ENCODE assay signal across 8 mouse cellular contexts in the genomic region with DNA sequence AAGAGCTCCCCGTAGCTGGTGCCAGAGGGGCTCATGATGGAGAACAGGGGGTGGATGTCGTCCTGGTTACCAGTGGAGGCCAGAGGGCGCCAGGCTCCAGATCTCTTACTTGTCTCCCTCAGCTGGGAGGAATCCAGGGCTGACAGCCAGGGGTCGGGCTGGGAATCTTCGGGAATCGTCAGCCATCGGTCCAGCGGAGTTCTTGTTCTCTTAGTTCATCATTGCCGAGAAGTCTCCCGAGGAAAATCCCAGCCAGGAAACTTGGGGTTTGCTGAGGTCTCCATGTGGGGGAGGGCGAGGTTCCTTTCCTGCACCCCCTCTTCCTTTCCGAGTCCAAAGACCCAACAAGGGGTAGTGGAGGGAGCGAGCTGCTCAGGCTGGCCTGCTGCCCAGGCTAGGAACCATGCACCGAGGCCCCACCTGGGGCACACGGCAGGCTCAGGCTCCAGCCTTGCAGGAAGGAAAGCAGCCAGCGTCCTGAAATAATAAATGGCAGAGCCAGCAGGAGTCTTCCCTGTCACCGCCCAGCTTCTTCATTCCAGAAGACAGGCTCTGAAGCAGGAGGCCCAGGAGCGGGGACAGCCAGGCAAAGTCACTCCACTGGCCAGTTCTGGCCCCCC. TPM values are rescaled to one million over a fixed set of nuclear protein-coding genes. Genes with fewer than 3 reads are reported as not detected.
A peak's percentile ranks its signal among the peaks of the same experiment; 100 is the strongest.
DNase-seq lines count a peak whose midpoint lies in the region; ATAC-seq and TF ChIP-seq lines count a peak whose summit lies in the region.

No protein-coding gene starts in this region.

- H3K4me1 ChIP-seq in forebrain, embryonic 10.5 days = peaks cover 41% of the 10 kb centered on the region
- H3K4me1 ChIP-seq in heart, postnatal 0 days (ENCODE audit: control insufficient read depth, insufficient read depth) = peaks cover 18% of the 10 kb centered on the region
- H3K4me1 ChIP-seq in midbrain, embryonic 16.5 days (ENCODE audit: control insufficient read depth, insufficient read depth, low read length) = peaks cover 11% of the 10 kb centered on the region

- H3K9me3 ChIP-seq in forebrain, embryonic 10.5 days = no peaks in the 10 kb centered on the region
- no peaks in the 10 kb centered on the region for H3K9me3 ChIP-seq in heart, postnatal 0 days (replicated peaks; ENCODE audit: control insufficient read depth, low read length)
- no peaks in the 10 kb centered on the region for H3K9me3 ChIP-seq in midbrain, embryonic 16.5 days (replicated peaks; ENCODE audit: control insufficient read depth, low read length, poor library complexity, severe bottlenecking)

- peak overlapping the region; percentile 53 for H3K4me2 ChIP-seq in heart, postnatal 0 days (ENCODE audit: low read depth, low read length)
- peak overlapping the region; percentile 10; the same call in 1 of the 2 replicates for H3K4me2 ChIP-seq in midbrain, embryonic 16.5 days (ENCODE audit: low read length)

- no peaks in the 10 kb centered on the region for H3K36me3 ChIP-seq in forebrain, embryonic 10.5 days (replicated peaks)
- no peaks in the 10 kb centered on the region for H3K36me3 ChIP-seq in heart, postnatal 0 days (replicated peaks; ENCODE audit: control insufficient read depth, insufficient read depth, low read length)
- H3K36me3 ChIP-seq in midbrain, embryonic 16.5 days (ENCODE audit: control insufficient read depth, insufficient read depth, low read length) = no peaks in the 10 kb centered on the region

- no peak for TF ChIP-seq EP300 in heart, postnatal 0 days (IDR thresholded peaks at IDR 0.05; ENCODE audit: low read depth)

- H3K27me3 ChIP-seq in forebrain, embryonic 10.5 days (ENCODE audit: poor library complexity, severe bottlenecking) = peaks cover 44% of the 10 kb centered on the region
- H3K27me3 ChIP-seq in heart, postnatal 0 days (ENCODE audit: control insufficient read depth, insufficient read depth, low read length) = no peaks in the 10 kb centered on the region
- H3K27me3 ChIP-seq in midbrain, embryonic 16.5 days (ENCODE audit: control insufficient read depth, insufficient read depth, low read depth, low read length) = peaks cover 3% of the 10 kb centered on the region; the same call in 1 of the 2 replicates

- intact Hi-C loops in left cerebral cortex, postnatal 4 days (cut with DNase I) = no loop called here
- intact Hi-C loops in left cerebral cortex, postnatal 25 days (cut with DNase I) = no loop called here

- peak overlapping the region; percentile 41 for H3K9ac ChIP-seq in heart, postnatal 0 days (replicated peaks; ENCODE audit: low read depth, low read length)
- peak overlapping the region; percentile 28 for H3K9ac ChIP-seq in midbrain, embryonic 16.5 days (ENCODE audit: low read depth, low read length)

- peak; percentile 77 for DNase-seq in left cerebral cortex, postnatal 4 days
- no peak for DNase-seq in left cerebral cortex, postnatal 25 days (ENCODE audit: low spot score in 2 of 2)
- DNase-seq in forebrain, embryonic 10.5 days (ENCODE audit: extremely low spot score, low spot score) = no peak
- peak; percentile 59 for DNase-seq in heart, postnatal 0 days (ENCODE audit: low spot score)
- DNase-seq in kidney, postnatal 14 days = peak; percentile 78
- DNase-seq in B cell, adult 2 months = no peak
- no peak for DNase-seq in c-Kit-positive CD71-positive TER-119-positive erythroid progenitor cells, embryonic 14.5 days (ENCODE audit: low spot score)

- peak overlapping the region; percentile 24 for H3K4me3 ChIP-seq in forebrain, embryonic 10.5 days
- 0 out of 2 replicates have a peak overlapping the region, but pooled peaks have one; percentile 2 for H3K4me3 ChIP-seq in heart, postnatal 0 days (ENCODE audit: low read depth, low read length)
- H3K4me3 ChIP-seq in midbrain, embryonic 16.5 days (ENCODE audit: low read depth, low read length) = no peak overlapping the region

- peak overlapping the region; percentile 77 for H3K27ac ChIP-seq in forebrain, embryonic 10.5 days
- H3K27ac ChIP-seq in heart, postnatal 0 days (ENCODE audit: low read depth) = peak overlapping the region; percentile 71
- H3K27ac ChIP-seq in midbrain, embryonic 16.5 days (ENCODE audit: low read length) = peak overlapping the region; percentile 50

- WGBS in forebrain, embryonic 10.5 days = 17% methylated on average over 18 of the region's 18 CpGs
- 7% methylated on average over 18 of the region's 18 CpGs for WGBS in heart, postnatal 0 days
- WGBS in midbrain, embryonic 16.5 days = 9% methylated on average over 18 of the region's 18 CpGs

- TF ChIP-seq CTCF in heart, postnatal 0 days (IDR thresholded peaks at IDR 0.05; ENCODE audit: low read depth) = peak; percentile 33; the same call in 1 of the 2 replicates

- peak; percentile 59 for ATAC-seq in heart, postnatal 0 days (ENCODE audit: insufficient read depth, low read depth)
- ATAC-seq in midbrain, embryonic 16.5 days = peak; percentile 32; the same call in 1 of the 2 replicates

RNA-seq across cellular contexts. Expression of gene Asap3, which starts 12.5 kb away (rescaled TPM):
- 1 to 10 TPM; 4.2 to 4.9 TPM for total RNA-seq in left cerebral cortex, postnatal 4 days (2021)
- 1 to 10 TPM; 3.1 to 3.2 TPM for total RNA-seq in left cerebral cortex, postnatal 25 days (2021)
- 4.7 and 5.2 TPM in 2 replicates for polyA plus RNA-seq in forebrain, embryonic 10.5 days (2016; fragmentation: Nextera tagmentation; extraction: Ambion mirVana)
- 2.9 and 3.2 TPM in 2 replicates for total RNA-seq in heart, postnatal 0 days (2014; rRNA removed; ENCODE audit: low replicate concordance)
- polyA plus RNA-seq in heart, postnatal 0 days (2015; fragmentation: Nextera tagmentation; extraction: Ambion mirVana) = 1.7 and 2.0 TPM in 2 replicates
- polyA plus RNA-seq in midbrain, embryonic 16.5 days (2015; fragmentation: Nextera tagmentation; extraction: Ambion mirVana) = 4.5 and 5.1 TPM in 2 replicates

RNA-seq across cellular contexts. Expression of gene Tcea3, which starts 28.8 kb away (rescaled TPM):
- 1 to 10 TPM in 1 of 2 experiments, under 1 TPM in 1; 0.92 to 1.2 TPM for total RNA-seq in left cerebral cortex, postnatal 4 days (2021)
- total RNA-seq in left cerebral cortex, postnatal 25 days (2021) = under 1 TPM; 0.57 to 0.76 TPM
- polyA plus RNA-seq in forebrain, embryonic 10.5 days (2016; fragmentation: Nextera tagmentation; extraction: Ambion mirVana) = 0.49 and 0.77 TPM in 2 replicates
- 28.6 and 36.6 TPM in 2 replicates for total RNA-seq in heart, postnatal 0 days (2014; rRNA removed; ENCODE audit: low replicate concordance)
- 103 and 105 TPM in 2 replicates for polyA plus RNA-seq in heart, postnatal 0 days (2015; fragmentation: Nextera tagmentation; extraction: Ambion mirVana)
- 0.67 and 1.2 TPM in 2 replicates for polyA plus RNA-seq in midbrain, embryonic 16.5 days (2015; fragmentation: Nextera tagmentation; extraction: Ambion mirVana)

RNA-seq across cellular contexts. Expression of gene E2f2, which starts 46.5 kb away (rescaled TPM):
- 1 to 10 TPM; 1.4 to 1.5 TPM for total RNA-seq in left cerebral cortex, postnatal 4 days (2021)
- 1 to 10 TPM in 1 of 2 experiments, under 1 TPM in 1; 0.66 to 1.2 TPM for total RNA-seq in left cerebral cortex, postnatal 25 days (2021)
- 10.3 and 11.4 TPM in 2 replicates for polyA plus RNA-seq in forebrain, embryonic 10.5 days (2016; fragmentation: Nextera tagmentation; extraction: Ambion mirVana)
- total RNA-seq in heart, postnatal 0 days (2014; rRNA removed; ENCODE audit: low replicate concordance) = 6.4 and 6.9 TPM in 2 replicates
- 2.4 and 2.6 TPM in 2 replicates for polyA plus RNA-seq in heart, postnatal 0 days (2015; fragmentation: Nextera tagmentation; extraction: Ambion mirVana)
- polyA plus RNA-seq in midbrain, embryonic 16.5 days (2015; fragmentation: Nextera tagmentation; extraction: Ambion mirVana) = 1.4 and 1.6 TPM in 2 replicates

Comparison
In these comparisons a context has a peak if more than half of its experiments do, and no peak if none do; other contexts are left out.
1. DNase-seq: peak in left cerebral cortex, postnatal 4 days (single experiment), heart, postnatal 0 days (single experiment) and kidney, postnatal 14 days (single experiment); none in left cerebral cortex, postnatal 25 days (0 of 2), forebrain, embryonic 10.5 days (single experiment), B cell, adult 2 months (0 of 2) and c-Kit-positive CD71-positive TER-119-positive erythroid progenitor cells, embryonic 14.5 days (single experiment).
2. RNA of gene Tcea3, which starts 28.8 kb away (total RNA-seq): 28.6 to 36.6 TPM in heart, postnatal 0 days; 0.92 to 1.2 TPM in left cerebral cortex, postnatal 4 days and 0.57 to 0.76 TPM in left cerebral cortex, postnatal 25 days; every median in the first group is over 10 times any median in the second.
3. Peak in every context shown above with its lines, with median percentiles within 50 percentile points of each other: H3K27ac ChIP-seq.